Comparison of ENCODE assay signal across 15 mouse cellular contexts in the genomic region with DNA sequence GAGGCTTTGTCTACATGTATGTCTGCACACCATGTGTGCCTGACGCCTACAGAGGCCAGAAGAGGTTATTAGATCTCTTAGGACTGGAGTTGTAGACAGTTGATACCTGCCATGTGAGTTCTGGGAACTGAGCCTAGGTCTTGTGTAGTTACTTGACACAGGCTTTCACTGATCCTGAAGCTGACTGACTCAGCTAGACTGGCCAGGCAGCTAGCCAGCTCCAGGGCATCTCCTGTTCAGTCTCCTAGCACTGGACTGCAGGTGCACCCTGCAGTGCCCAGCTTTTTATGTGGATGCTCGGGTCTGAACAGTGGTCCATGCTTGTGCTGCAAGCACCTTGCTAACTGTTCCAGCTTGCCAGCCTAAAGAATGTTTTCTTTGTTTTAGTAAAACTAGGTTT. TPM values are rescaled to one million over a fixed set of nuclear protein-coding genes. Genes with fewer than 3 reads are reported as not detected.
DNase-seq lines count a peak whose midpoint lies in the region; TF ChIP-seq lines count a peak whose summit lies in the region.
"Had no signal": no experiment of that assay in that cellular context is flagged by ENCODE, and none has a peak within 500 bp of the region (broad histone marks: within the 10 kb centered on the region; RNA-seq: fewer than 3 reads in every experiment).

No protein-coding gene starts in this region.

- no peak overlapping the region for H3K4me3 ChIP-seq in kidney, adult 2 months (ENCODE audit: insufficient read depth, low read depth, low read length)
- H3K4me3 ChIP-seq: forebrain, embryonic 15.5 days; hindbrain, embryonic 10.5 days had no signal

- no peaks in the 10 kb centered on the region for H3K27me3 ChIP-seq in kidney, adult 2 months (replicated peaks; ENCODE audit: control insufficient read depth, insufficient read depth, low read length)
- H3K27me3 ChIP-seq: forebrain, embryonic 15.5 days had no signal

- peak; percentile 49 to 71 for DNase-seq in cerebellum, postnatal 10 days
- no peak for DNase-seq in cerebellum, adult 8-10 months
- peak; percentile 38 for DNase-seq in kidney, adult 2 months
- no peak for DNase-seq in kidney, postnatal 14 days
- DNase-seq in cerebellum, postnatal 36 days = peak; percentile 21 to 47
- DNase-seq in skeletal muscle tissue, adult 2 months (ENCODE audit: low read depth, low spot score) = peak; percentile 76
- DNase-seq in layer of hippocampus, postnatal 10 days (ENCODE audit: low spot score in 2 of 2) = no peak
- DNase-seq: adrenal gland, adult 2 months; embryo, embryonic 11 days; kidney, postnatal 10 days; lung, embryonic 14.5 days; right cerebral cortex, postnatal 14 days; thymus, postnatal 36 days had no signal

- TF ChIP-seq CTCF in kidney, adult 2 months (conservative IDR thresholded peaks at IDR 0.05; ENCODE audit: insufficient read depth, insufficient read length, low read depth, low read length) = no peak

- no peak overlapping the region for H3K27ac ChIP-seq in kidney, adult 2 months (ENCODE audit: insufficient read depth, low read depth, low read length)
- H3K27ac ChIP-seq: forebrain, embryonic 15.5 days; hindbrain, embryonic 10.5 days had no signal

- 83% methylated on average over 2 of the region's 2 CpGs for WGBS in kidney, adult 2 months

- H3K36me3 ChIP-seq in kidney, adult 2 months (ENCODE audit: control insufficient read depth, insufficient read depth, low read length) = no peaks in the 10 kb centered on the region; the same call in 1 of the 2 replicates

- TF ChIP-seq POLR2A in kidney, adult 2 months (IDR thresholded peaks at IDR 0.05; ENCODE audit: low read depth, low read length) = no peak

- no peaks in the 10 kb centered on the region for H3K4me1 ChIP-seq in kidney, adult 2 months (ENCODE audit: control insufficient read depth, insufficient read depth, low read length)
- H3K4me1 ChIP-seq: forebrain, embryonic 15.5 days; hindbrain, embryonic 10.5 days had no signal

RNA-seq across cellular contexts. Expression of a gene that starts 58.6 kb away (rescaled TPM):
- polyA plus RNA-seq in kidney, adult 2 months (2012; rRNA removed) = 2.4 and 2.7 TPM in 2 replicates
- total RNA-seq in layer of hippocampus, postnatal 10 days (2021) = 10 to 100 TPM; 33.8 to 36.8 TPM

Comparison
In these comparisons a context has a peak if more than half of its experiments do, and no peak if none do; other contexts are left out.
1. DNase-seq: peak in cerebellum, postnatal 10 days (2 of 2), kidney, adult 2 months (single experiment), cerebellum, postnatal 36 days (2 of 2) and skeletal muscle tissue, adult 2 months (single experiment); none in cerebellum, adult 8-10 months (single experiment), kidney, postnatal 14 days (single experiment) and layer of hippocampus, postnatal 10 days (0 of 2).